Mouse (Mus musculus) adipocyte (in vitro differentiated cells): ENCODE data around the gene Egr2.

Experiments
- DNase-seq: peaks from one replicate; pipeline ENCODE4 v3.0.0-alpha.2; 2016; ENCODE audit warnings: low spot score

Gene Egr2

DNA sequence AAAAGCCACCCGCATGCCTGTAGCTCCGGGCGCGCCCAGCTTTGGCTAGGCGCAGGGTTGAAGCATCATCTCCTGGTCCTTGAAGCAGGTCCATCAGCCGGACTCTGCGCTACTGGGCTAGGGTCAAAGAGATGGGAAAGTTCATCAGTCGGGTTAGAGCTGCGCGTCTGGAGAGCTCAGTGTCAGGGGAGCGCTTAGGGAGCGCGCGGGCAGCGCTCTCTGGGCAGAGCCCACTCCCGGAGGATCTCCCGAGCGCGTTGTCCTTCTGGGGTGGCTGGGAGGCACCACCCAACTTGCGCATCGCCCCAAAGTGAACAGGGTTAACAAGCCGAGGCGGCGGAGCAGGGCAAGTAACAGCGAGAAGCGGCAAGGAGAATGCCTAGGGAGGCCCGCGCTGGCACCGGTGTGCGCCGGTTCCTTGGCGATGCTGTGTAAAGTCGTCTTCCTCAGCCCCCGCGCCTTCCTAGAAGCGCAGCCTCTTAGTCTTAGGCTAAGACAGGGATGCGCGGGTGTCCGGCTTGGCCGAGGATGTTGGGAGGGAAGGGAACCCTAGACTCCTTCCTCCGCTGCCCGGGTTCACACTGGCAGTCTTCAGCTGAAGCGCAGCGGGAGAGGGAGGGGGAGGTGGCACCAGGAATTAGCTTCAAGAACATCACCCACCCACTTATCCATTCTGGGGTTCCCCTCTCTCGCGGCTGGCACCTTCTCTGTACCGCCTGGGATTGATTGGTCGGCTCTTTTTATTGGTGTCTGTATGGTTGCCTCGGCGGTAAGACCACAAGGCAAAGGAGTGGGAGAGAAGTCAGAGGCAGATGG lies 3.5 kb downstream of the Egr2 start:
- no peak for DNase-seq

GRCm38 (mm10) chr10:67539401-67539730 lies 4.1 kb downstream of the Egr2 start:
- DNase-seq, result no peak

DNA sequence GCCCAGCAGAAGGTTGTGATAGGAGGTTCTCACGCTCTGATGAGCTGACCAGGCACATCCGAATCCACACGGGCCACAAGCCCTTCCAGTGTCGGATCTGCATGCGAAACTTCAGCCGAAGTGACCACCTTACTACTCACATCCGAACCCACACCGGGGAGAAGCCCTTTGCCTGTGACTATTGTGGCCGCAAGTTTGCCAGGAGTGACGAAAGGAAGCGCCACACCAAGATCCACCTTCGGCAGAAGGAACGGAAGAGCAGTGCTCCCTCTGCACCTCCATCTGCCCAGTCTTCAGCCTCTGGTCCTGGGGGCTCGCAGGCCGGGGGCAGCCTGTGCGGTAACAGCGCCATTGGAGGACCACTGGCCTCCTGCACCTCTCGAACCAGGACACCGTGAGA lies 5.3 kb downstream of the Egr2 start:
- no peak for DNase-seq

DNA sequence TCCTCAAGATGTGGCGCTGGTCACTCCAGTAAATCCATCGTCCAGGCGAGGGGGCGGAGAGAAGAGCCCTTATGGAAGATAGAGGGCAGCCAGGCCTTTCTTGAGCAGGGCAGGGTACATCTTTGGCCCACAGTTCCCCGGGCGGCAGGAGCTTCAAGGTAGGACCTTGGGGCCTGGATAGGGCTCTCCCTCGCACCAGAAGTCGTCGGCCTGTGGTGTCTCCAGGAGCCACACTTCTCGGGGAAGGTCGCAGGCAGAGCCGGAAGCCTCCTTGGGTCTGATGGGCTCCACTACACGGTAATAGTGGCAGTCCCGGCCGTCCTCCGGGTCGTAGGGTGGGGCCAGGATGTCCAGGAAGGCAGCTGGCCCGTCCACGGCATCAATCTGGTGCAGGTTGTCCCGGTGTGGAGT lies 12.6 kb downstream of the Egr2 start:
- peak; percentile 52 for DNase-seq

DNA sequence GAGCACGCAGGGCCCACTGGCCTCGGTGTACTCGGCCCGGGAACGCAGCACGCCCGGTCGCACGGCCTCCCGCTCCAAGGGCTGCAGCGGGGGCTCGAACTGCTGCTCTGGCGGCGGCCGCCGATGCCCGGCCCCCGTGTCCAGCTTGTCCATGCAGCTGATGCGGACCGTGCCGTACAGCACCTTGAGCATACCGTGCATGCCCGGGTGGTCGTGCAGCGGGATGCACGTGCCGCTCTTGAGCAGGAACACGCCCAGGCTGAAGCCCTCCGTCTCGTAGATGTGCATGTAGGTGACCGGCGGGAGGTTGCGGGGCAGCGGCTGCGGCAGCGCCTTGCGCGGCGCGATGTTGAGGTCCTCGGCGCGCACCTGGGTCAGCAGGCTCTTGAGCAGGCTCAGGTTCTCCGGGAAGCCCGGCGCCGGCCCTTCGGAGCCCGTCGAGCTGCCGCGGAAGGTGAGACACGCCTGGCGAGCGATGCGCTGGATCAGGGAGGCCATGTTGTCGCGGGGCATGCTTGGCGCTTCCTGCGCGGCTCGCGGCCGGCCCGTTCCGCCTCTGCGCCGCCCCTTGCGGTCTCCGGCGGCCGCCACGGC lies 13.1 kb downstream of the Egr2 start:
- peak; percentile 34 for DNase-seq

DNA sequence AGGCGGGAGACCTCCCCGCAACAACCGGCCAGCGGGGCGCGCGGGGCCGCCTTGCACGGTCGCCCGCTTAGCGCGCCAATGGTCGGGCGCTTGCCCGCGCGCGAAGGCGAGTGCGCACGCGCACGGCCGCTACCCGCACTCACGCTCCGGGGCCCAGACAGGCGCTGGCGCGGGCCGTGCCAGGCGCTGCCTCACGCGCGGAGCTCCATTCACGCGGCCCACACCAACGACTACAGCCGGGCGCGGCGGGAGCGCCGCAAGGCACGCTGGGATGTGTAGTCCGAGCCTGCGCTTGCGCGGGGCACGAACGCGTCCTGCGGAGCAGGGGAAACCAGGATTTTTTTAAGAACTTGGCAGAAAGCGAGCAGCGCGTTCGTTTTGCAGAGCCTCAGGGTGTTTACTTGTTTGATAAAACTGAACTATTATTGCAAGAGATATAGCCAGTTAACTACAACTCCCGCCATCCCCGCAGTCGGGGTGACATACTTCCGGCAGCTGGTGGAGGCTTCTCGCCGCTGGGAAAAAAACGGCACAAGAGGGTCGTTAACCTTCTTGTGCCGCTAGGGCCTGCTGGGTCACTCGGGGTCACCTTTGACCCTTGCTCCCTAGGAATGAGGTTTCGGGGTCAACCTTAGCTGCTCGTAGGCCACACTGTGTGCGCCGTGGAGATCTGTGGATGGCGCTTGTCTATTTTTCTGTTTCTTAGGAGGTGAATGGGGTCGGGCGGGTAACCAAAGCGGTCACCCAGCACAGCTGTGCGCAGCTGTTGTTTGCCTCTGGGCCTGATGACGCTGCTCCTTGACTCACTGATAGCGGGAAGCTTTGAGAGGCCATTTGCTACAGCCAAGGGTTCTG lies 13.8 kb downstream of the Egr2 start, which contains the start of gene Ado:
Gene Ado (minus strand): TSS at position 79 of the 855 bp plus-strand sequence.
- DNase-seq, result peak; percentile 82

- DNase-seq, result no peak
These were observed 22.8 kb downstream of the Egr2 start for GRCm38 (mm10) chr10:67558053-67558452.

DNA sequence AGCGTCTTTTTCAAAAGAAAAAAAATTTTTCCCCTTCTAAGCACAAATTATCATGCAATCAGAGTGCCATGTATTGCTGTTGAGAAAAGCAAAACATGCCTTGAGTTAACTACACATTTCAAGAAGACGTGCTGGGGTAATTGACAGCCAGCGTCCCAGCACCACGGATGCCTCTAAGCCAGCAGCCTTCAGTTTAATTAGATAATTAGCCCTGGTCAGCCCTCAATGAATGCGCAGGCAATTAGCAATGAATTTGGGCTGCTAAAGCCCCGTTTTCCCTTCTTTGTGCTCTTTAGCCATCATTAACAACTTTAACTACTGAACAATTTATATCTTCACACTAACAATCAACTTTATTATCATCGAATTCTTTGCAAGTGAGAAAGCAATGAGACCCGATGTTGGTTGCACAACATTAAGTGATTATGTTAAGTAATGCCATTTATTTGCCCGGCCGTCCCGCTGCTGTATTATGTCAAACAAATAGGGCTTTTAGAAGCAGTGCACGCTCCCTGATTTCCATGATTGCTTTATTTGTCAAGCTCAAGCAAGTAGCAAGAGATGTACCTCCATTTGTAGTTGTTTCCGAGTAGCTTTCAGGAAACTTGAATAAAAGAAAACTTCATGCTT lies 24.6 kb downstream of the Egr2 start:
- no peak for DNase-seq

DNA sequence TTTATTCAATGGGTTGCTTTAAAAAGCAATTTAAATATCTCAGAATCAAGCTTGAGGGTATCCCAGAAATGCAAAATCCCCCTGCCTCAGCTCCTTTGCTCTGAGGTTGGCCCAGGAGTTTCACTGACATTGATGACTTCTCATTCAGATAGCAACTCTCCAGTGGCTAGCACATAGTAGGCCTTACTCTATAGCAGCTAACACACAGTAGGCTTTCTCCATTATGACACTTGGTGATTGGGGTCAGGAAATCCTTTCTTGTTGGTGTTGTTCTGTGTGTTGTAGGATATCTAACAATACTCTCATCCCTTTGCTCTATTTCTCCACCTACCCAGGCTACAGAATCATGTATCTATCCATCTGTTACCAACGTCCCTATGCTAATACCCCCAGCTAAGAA lies 25.9 kb downstream of the Egr2 start:
- no peak for DNase-seq

GRCm38 (mm10) chr10:67564509-67564908 lies 29.2 kb downstream of the Egr2 start:
- DNase-seq, result no peak

DNA sequence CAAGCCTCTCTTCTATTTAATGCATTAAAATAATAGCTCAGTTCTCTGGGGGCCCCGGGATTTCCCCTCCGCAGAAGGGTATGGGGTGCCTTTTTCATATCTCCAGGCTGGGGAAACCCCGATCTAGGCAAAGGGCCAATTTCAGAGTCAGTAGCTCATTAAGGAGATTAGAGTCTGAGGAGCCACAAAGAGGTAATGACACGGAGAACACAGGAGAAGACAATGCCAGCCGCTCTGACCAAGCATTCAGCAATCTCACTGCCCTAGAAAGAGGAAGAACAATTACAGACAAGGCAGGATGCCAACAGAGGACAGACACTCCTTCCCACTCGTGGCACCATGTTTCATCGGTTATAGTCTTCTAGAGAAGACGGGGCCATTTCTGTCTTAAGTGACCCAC lies 30.8 kb downstream of the Egr2 start:
- no peak for DNase-seq

DNA sequence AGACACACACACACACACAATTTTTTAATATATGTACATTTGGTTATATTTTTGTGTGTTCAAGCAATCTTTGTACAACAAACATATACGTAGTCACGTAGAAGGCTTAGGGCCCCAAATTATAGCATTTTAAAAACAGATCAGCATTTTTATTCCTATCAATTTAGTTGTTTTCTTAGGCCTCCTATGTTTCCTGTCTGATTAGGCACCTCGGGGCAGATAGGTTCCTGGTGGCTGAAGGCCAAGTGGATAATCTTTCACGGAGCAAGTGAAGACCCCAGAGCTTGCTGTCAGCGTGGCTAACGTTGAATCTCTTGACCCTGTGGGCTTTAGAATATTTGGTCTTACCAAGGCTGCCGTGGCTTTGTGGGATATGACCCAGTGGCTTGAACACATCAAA lies 34.3 kb downstream of the Egr2 start:
- no peak for DNase-seq

- no peak for DNase-seq
These were observed 36.2 kb downstream of the Egr2 start for GRCm38 (mm10) chr10:67571443-67571842.

- no peak for DNase-seq
These were observed 38.0 kb downstream of the Egr2 start for GRCm38 (mm10) chr10:67573310-67573709.

- DNase-seq, result no peak
These were observed 44.6 kb downstream of the Egr2 start for GRCm38 (mm10) chr10:67579830-67580229.

GRCm38 (mm10) chr10:67581698-67582285 lies 46.5 kb downstream of the Egr2 start:
- DNase-seq, result no peak

DNA sequence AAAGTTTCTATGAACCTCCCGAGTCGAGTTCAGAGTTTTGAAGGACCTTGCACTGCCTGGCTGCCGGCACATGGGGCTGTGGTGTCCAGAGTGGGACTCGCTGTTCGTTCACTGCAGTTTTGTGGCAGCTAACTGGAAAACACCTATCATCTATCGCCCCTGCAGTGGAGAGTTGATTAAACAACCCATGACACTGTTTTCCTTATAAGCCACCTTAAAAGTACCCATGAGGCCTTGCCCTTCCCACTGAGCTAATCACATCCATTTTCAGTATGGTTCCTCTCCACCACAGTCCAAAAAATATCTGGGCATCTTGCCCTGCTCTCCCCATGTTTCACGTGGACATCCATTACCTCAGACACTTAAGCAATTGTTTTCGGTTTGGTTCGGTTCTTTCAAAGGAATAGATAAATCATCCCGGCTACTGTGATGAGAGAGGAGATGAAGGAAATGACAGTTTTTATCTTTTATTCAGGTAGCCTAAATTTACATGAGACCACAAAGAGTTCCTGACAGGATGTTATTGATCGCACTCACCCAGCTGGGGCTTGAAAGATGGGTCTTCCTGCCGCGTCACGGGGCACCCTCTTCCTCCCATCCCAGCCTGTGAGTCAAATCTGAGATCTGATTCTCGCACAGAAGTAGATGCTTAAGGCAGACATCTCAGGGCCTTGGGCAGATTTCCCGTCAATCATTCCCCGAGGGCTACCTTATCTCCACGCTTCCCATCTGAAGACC lies 50.8 kb downstream of the Egr2 start:
- peak; percentile 21 for DNase-seq
